Mouse (Mus musculus) embryonic fibroblast, embryonic 13.5 days (primary cell): Measurements from ENCODE around the gene Arhgap42.

Experiments
- CTCF ChIP-seq: IDR thresholded peaks from 2 replicates; pipeline ENCODE4 v1.5.1; 2011; ENCODE audit warnings: mild to moderate bottlenecking, control low read depth, low read length, moderate library complexity, borderline replicate concordance; ENCODE audit not compliant: insufficient read depth
- POLR2A ChIP-seq: IDR thresholded peaks from 2 replicates; pipeline ENCODE4 v1.6.1; 2011; ENCODE audit warnings: low read depth, mild to moderate bottlenecking, control low read depth, low read length, moderate library complexity

DNA sequence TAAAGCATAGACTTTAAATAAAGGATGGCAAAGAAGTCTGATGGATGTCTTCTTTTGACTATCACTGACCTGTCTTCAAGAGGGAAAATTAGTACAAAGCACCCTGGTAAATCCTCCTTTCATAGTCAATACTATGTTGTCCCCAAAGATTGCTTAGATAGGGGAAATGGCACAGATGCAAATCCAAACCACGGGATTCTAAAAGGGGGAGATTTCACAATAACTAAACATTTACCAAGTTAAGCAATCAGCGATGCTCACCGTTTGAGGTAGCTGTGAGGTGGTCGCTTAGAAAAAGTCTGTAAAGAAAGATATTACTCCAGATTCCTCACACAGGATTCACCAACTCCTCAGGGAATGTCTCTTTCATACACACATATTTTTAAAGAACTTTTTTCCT, 141.1 kb downstream of the Arhgap42 start:
- no peak for TF ChIP-seq POLR2A
- TF ChIP-seq CTCF: no peak
